Mouse (Mus musculus) forebrain, embryonic 15.5 days (tissue): ENCODE measurements at regions not wholly inside any gene's neighbourhood (a gene's known extent, or its start where the extent isn't known, plus 50 kb on each side); places are given as distances from the start of the nearest gene placed in this dataset.
"Not testable (repeated sequence)": the region's sequence is repeated elsewhere in the genome, so short reads cannot be mapped to it uniquely, and the experiment has no call there.

Experiments
- ATAC-seq: fragments of 200-750 bp; cut with Nextera tagmentation; replicated peaks from 2 replicates; pipeline ENCODE4 v1.8.0; 2017; ENCODE audit warnings: mild to moderate bottlenecking, moderate TSS enrichment, moderate library complexity
- H3K27ac ChIP-seq: fragments of 300-500 bp; sonication (generic); replicated peaks from 2 replicates; pipeline ENCODE4 v1.5.1; 2015; ENCODE audit warnings: mild to moderate bottlenecking, inconsistent platforms
- H3K27me3 ChIP-seq: fragments of 300-500 bp; sonication (generic); 2 replicates; pipeline ENCODE4 v1.6.1; 2015; ENCODE audit warnings: inconsistent platforms
- H3K36me3 ChIP-seq: fragments of 300-500 bp; sonication (generic); 2 replicates; pipeline ENCODE4 v1.6.1; 2015; ENCODE audit warnings: mild to moderate bottlenecking, inconsistent platforms
- H3K4me1 ChIP-seq: fragments of 300-500 bp; sonication (generic); 2 replicates; pipeline ENCODE4 v1.6.1; 2015; ENCODE audit warnings: inconsistent platforms
- H3K4me2 ChIP-seq: fragments of 300-500 bp; sonication (generic); replicated peaks from 2 replicates; pipeline ENCODE4 v1.6.1; 2015; ENCODE audit warnings: mild to moderate bottlenecking, inconsistent platforms
- H3K4me3 ChIP-seq: fragments of 300-500 bp; sonication (generic); 2 replicates; pipeline ENCODE4 v1.5.1; 2015; ENCODE audit warnings: mild to moderate bottlenecking, inconsistent platforms
- H3K9ac ChIP-seq: fragments of 300-500 bp; sonication (generic); replicated peaks from 2 replicates; pipeline ENCODE4 v1.6.1; 2015; ENCODE audit warnings: mild to moderate bottlenecking, inconsistent platforms
- H3K9me3 ChIP-seq: fragments of 300-500 bp; sonication (generic); 2 replicates; pipeline ENCODE4 v1.6.1; 2016; ENCODE audit warnings: inconsistent platforms
- WGBS: fragments of 180-500 bp; shearing (Covaris S2); methylation state at CpG from one replicate; pipeline ENCODE4 v1.1.7; 2015; ENCODE audit warnings: mixed read lengths; 5-methylcytosine and 5-hydroxymethylcytosine counted together

DNA sequence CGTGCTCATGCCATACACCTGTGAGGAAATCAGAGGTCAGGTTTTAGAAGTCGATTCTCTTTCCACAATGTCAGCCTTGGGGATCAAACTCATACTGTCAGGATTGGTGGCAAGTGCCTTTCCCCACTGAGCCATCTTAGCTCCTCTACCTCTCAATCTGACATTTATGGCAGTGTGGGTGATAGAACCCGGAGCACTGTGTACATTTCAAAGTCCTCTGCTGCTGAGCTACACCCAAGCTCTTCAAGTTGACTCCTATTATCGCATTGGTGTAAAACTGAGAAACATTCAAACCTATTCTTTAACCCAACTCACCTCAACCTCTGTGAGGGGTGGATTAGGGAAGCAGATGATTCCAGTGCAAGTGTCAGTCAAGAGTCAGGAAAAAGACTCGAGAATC, 435.9 kb upstream of the Auts2 start:
- Histone ChIP-seq H3K36me3 (no peaks in the 10 kb centered on the region), H3K9ac (no peak overlapping the region), H3K9me3 (no peaks in the 10 kb centered on the region), H3K27ac (no peak overlapping the region), H3K27me3 (no peaks in the 10 kb centered on the region), H3K4me2 (no peak overlapping the region), H3K4me1 (0 out of 2 replicates have a peak, but pooled peaks cover 5% of the 10 kb centered on the region), H3K4me3 (no peak overlapping the region)
- 87% methylated on average over 5 of the region's 5 CpGs for WGBS
- ATAC-seq: no peak

DNA sequence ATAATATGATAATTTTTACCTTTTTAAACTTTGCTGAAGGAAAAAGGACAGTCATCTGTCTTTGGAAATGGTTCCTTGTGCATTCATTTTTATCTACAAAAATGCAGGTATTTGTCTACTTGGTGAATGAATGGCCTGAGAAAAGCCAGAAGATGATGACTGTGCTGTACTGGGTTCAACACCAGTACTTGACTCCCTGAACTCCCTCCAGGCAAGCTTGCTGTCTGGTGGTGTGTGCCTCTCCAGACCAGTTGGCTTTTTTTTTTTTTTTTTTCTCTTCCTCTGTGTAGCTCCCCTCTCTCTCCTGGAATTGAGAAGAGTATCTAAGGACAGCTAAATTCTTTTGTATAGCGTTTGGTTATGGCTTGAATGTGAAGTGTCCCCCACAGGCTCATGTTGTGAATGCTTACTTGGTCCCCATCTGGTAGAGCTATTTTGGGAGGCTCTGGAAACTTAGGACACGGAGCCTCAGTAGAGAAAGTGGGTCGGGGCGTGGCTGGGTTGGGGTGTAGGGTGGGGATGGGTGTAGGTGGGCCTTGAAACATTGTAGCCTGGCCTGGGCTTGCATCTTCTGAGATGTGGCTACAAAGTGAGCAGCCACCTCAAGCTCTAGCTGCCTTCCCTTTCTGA, 432.3 kb upstream of the Auts2 start:
- Histone ChIP-seq H3K27ac (no peak overlapping the region), H3K4me3 (no peak overlapping the region)
- ATAC-seq: no peak

DNA sequence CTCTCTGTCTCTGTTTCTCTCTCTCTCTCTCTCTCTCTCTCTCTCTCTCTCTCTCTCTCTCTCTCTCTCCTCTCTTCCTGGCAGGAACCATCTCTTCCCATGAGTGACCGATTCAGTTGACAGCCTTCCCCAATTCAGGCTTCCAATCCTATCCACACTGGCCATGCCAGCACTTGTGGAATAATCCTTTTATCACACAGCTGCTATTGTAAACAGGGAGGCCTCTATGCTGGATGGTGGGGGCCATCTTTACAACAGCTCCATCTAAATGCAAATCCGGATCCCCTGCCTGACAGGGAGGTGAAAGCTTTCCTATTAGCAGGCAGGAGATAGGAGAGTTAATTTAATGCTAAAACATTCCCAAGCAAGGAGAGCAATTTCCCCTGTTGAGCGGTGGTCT, 431.7 kb upstream of the Auts2 start:
- WGBS: 8% methylated on average over 3 of the region's 3 CpGs
- H3K9ac ChIP-seq: no peak overlapping the region
- no peak for ATAC-seq
- H3K9me3 ChIP-seq: no peaks in the 10 kb centered on the region
- H3K27me3 ChIP-seq: no peaks in the 10 kb centered on the region
- no peak overlapping the region for H3K4me2 ChIP-seq
- H3K27ac ChIP-seq: no peak overlapping the region
- H3K4me3 ChIP-seq: no peak overlapping the region
- H3K36me3 ChIP-seq: no peaks in the 10 kb centered on the region
- peaks cover 11% of the 10 kb centered on the region for H3K4me1 ChIP-seq

More for the DNA sequence above, 432.3 kb upstream of the Auts2 start:
- H3K36me3 ChIP-seq: no peaks in the 10 kb centered on the region
- H3K9me3 ChIP-seq: no peaks in the 10 kb centered on the region
- H3K9ac ChIP-seq: no peak overlapping the region
- peaks cover 11% of the 10 kb centered on the region for H3K4me1 ChIP-seq
- 78% methylated on average over 4 of the region's 4 CpGs for WGBS
- H3K4me2 ChIP-seq: no peak overlapping the region
- no peaks in the 10 kb centered on the region for H3K27me3 ChIP-seq

DNA sequence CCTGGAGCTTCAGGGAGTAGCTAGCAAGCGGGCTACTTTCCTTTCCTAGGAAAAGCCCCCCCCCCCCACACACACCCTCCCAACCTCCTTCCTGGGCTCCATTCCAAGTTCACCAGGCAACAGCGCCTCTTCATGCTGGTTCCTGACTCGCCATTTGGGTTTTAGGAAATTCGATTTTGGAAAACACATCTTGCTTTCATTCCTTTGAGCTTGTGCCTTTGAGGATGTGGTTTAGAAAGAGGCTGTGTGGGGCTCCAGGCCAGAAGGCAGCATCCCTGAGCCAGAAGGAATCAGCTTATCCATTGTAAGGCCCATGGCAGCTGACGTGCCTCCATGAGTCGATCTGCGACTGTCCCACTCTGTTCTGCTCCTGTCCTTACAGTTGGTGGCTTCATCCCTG, 427.9 kb upstream of the Auts2 start:
- ATAC-seq: no peak

DNA sequence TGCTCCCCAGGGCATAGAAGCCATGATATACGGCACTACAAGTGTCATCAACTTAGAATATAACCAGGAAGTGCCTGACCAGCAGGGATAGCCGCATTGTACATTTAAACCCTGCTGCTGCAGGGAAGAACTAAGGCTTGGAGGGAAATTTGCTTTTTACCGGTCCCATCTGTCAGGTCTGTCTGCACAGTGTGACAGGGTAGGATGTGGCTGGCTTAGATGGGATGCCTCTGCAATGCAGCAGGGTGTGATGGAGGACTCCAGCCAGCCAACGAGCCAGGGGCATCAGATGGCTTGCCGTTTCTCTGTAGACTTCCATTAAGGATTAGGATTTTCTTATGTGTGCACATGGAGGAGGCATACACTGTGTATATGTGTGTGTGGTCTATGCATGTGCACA, 426.2 kb upstream of the Auts2 start:
- H3K9me3 ChIP-seq: no peaks in the 10 kb centered on the region
- no peaks in the 10 kb centered on the region for H3K27me3 ChIP-seq
- H3K9ac ChIP-seq: no peak overlapping the region
- whole genome bisulfite sequencing: 64% methylated on average over 5 of the region's 5 CpGs
- no peaks in the 10 kb centered on the region for H3K36me3 ChIP-seq
- no peak for ATAC-seq
- no peak overlapping the region for H3K27ac ChIP-seq
- H3K4me2 ChIP-seq: no peak overlapping the region
- peaks cover 9% of the 10 kb centered on the region for H3K4me1 ChIP-seq
- H3K4me3 ChIP-seq: no peak overlapping the region

More for the DNA sequence above, 427.9 kb upstream of the Auts2 start:
- WGBS: 41% methylated on average over 7 of the region's 7 CpGs
- Histone ChIP-seq H3K36me3 (no peaks in the 10 kb centered on the region), H3K9me3 (no peaks in the 10 kb centered on the region), H3K9ac (no peak overlapping the region), H3K4me2 (no peak overlapping the region), H3K27me3 (no peaks in the 10 kb centered on the region), H3K4me1 (peaks cover 14% of the 10 kb centered on the region), H3K27ac (peak overlapping the region; percentile 32; the same call in 1 of the 2 replicates), H3K4me3 (no peak overlapping the region)

DNA sequence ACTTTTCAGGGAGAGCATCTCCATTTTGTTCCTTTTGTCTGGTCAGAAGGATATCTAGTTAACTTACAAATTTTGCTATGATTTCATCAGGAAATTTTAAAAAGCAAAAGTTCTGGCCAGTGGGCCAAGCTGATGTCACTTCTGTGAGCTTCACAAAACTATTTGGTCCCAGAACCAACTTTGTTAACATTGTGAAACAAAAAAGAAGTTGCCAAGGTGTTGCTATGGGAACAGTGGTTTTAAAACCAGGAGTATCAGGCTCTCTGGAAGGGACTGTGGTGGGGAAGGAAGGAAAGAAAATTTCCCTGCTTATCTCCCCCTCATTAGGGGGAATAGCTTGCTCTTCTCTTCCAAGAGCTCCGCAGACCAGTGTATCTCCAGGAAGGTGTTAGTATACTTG, 416.8 kb upstream of the Auts2 start:
- H3K4me2 ChIP-seq: no peak overlapping the region
- H3K9ac ChIP-seq: no peak overlapping the region
- no peak overlapping the region for H3K4me3 ChIP-seq
- ATAC-seq: no peak
- 74% methylated on average over 1 of the region's 1 CpGs for WGBS
- H3K27me3 ChIP-seq: no peaks in the 10 kb centered on the region
- H3K4me1 ChIP-seq: no peaks in the 10 kb centered on the region
- H3K36me3 ChIP-seq: no peaks in the 10 kb centered on the region
- no peak overlapping the region for H3K27ac ChIP-seq
- H3K9me3 ChIP-seq: no peaks in the 10 kb centered on the region

DNA sequence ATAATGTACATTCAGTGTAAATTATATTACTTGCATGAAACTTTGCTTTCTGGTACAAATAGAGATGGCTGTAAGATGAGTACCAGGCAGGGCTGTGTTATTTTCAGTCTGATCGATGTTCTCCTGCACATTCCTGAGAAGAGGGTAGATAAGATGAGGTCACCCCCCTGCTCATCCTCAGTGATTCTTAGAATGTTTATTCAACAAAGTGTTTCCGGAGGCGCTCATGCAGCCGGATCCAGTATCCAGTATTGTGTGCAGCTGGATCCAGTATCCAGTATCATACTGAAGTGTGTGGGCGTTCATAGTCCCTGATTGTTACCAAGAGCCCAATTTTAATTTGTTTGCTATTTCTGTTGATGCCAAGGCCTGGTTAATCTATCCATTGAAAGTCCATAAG, 413.0 kb upstream of the Auts2 start:
- no peak overlapping the region for H3K4me2 ChIP-seq
- no peak overlapping the region for H3K27ac ChIP-seq
- 70% methylated on average over 5 of the region's 5 CpGs for WGBS
- no peak overlapping the region for H3K4me3 ChIP-seq
- no peaks in the 10 kb centered on the region for H3K4me1 ChIP-seq
- H3K9me3 ChIP-seq: no peaks in the 10 kb centered on the region
- no peaks in the 10 kb centered on the region for H3K27me3 ChIP-seq
- no peak for ATAC-seq
- no peak overlapping the region for H3K9ac ChIP-seq
- no peaks in the 10 kb centered on the region for H3K36me3 ChIP-seq

DNA sequence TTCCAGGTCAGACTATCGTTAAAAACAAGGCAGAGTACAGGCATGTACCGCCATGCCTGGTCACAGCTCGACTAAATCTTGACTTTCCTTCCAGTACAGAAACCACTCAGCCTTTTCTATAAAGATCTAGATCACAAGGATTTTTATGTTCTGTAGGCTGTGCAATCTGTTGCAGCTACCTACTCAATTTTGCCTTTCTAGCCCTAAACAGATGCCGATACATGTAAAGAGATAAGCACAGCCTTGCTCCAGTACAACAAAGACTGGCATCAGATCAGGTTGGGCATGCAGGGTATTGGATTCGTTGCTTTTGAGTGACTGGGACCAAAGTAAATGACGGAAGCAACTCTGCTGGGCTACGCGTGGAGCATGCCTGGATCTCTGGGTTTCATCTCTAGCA, 411.9 kb upstream of the Auts2 start:
- H3K27me3 ChIP-seq: no peaks in the 10 kb centered on the region
- H3K4me2 ChIP-seq: no peak overlapping the region
- no peaks in the 10 kb centered on the region for H3K9me3 ChIP-seq
- WGBS: 89% methylated on average over 8 of the region's 8 CpGs
- H3K4me3 ChIP-seq: no peak overlapping the region
- no peaks in the 10 kb centered on the region for H3K4me1 ChIP-seq
- no peaks in the 10 kb centered on the region for H3K36me3 ChIP-seq
- H3K27ac ChIP-seq: no peak overlapping the region
- no peak for ATAC-seq
- H3K9ac ChIP-seq: no peak overlapping the region

DNA sequence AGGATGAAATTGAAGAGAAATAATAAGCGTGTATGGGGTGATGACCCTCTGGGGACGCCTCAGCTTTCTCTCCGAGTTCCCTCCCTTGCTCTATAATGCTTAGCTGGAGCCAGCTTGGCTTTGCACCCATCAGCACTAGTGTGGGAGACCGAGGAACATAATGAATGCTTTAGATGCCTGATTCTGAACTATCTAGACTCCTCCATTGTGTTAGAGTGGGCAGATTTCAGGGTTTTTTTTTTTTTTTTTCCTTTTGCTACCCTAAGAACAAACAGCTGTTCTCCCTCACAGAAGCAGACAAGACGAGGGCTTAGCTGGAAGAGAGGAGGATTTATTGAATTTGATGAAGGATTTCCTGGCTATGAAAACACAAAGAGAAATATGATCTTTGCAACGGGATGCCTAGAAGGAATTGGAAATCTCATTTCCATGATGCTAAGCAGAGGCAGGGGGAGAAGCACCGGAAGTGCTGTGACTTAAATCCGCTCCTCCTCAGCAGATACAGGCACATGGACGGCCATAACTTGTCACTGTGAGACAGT, 390.4 kb upstream of the Auts2 start:
- no peak overlapping the region for H3K4me3 ChIP-seq
- no peak overlapping the region for H3K9ac ChIP-seq
- ATAC-seq: no peak
- no peaks in the 10 kb centered on the region for H3K4me1 ChIP-seq
- WGBS: 68% methylated on average over 9 of the region's 9 CpGs
- no peak overlapping the region for H3K27ac ChIP-seq
- no peak overlapping the region for H3K4me2 ChIP-seq
- no peaks in the 10 kb centered on the region for H3K27me3 ChIP-seq
- H3K9me3 ChIP-seq: no peaks in the 10 kb centered on the region
- H3K36me3 ChIP-seq: no peaks in the 10 kb centered on the region

DNA sequence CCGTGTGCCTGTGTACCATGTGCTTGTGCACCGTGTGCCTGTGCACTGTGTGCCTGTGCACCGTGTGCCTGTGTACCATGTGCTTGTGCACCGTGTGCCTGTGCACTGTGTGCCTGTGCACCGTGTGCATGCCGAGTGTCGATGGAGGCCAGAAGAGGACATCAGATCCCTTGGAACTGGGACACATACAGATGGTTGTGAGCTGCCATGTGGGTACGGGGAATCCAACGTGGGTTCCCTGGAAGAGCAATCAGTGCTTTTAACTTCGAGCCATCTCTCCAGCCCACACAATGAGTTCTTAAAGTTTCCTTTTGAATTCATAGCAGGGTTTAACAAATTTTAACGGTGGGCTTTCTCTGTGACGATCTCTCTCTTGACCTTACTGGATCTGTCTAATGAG, 386.8 kb upstream of the Auts2 start:
- not testable (repeated sequence) for H3K27me3 ChIP-seq, H3K9ac ChIP-seq, H3K4me3 ChIP-seq, ATAC-seq, H3K9me3 ChIP-seq, H3K4me1 ChIP-seq, H3K4me2 ChIP-seq, H3K27ac ChIP-seq, H3K36me3 ChIP-seq
- 87% methylated on average over 12 of the region's 12 CpGs for WGBS

DNA sequence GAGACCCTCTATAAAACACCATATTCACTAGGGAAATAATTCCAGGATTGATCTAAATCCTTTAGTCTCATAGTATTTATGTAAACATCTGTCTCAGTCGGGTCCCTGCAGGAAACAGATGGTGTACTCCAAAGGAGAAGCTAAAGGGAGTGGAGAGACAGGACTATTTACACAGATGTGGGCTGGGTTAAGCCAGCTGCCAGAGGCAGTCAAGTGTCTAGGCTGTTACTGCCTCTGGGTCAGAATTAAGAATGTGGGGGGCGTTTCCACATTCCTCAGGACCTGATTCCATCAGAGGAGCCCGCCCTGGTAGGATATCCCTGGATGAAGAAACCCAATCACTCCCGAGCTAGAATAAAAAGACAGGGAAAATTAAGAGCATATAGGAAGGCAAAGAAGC, 380.2 kb upstream of the Auts2 start:
- H3K9ac ChIP-seq: no peak overlapping the region
- 53% methylated on average over 4 of the region's 4 CpGs for WGBS
- H3K4me2 ChIP-seq: no peak overlapping the region
- peaks cover 8% of the 10 kb centered on the region for H3K9me3 ChIP-seq
- no peaks in the 10 kb centered on the region for H3K36me3 ChIP-seq
- no peak overlapping the region for H3K4me3 ChIP-seq
- no peak for ATAC-seq
- H3K27me3 ChIP-seq: no peaks in the 10 kb centered on the region
- no peak overlapping the region for H3K27ac ChIP-seq
- H3K4me1 ChIP-seq: no peaks in the 10 kb centered on the region

DNA sequence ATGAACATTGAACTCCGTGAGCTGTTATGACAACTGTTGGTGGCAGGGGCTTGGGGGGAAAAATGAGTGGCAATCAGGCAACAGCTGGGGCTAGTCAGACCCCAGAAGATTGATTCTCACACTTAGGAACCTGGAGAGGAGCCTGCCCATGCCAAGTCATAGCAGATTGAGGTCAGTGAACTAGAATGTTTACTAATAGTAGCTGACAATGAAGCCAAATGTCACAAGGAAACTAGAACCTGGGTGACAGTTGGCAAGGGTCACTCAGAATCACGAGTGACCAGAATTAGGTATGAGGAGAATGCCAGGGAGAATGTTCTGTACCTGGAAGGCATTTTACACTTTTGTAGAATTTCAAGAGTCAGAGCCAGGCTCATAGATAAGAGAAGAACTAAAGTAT, 365.9 kb upstream of the Auts2 start:
- no peak overlapping the region for H3K27ac ChIP-seq
- no peak overlapping the region for H3K9ac ChIP-seq
- H3K4me2 ChIP-seq: no peak overlapping the region
- H3K36me3 ChIP-seq: no peaks in the 10 kb centered on the region
- no peaks in the 10 kb centered on the region for H3K9me3 ChIP-seq
- H3K27me3 ChIP-seq: no peaks in the 10 kb centered on the region
- WGBS: 76% methylated on average over 2 of the region's 2 CpGs
- H3K4me3 ChIP-seq: no peak overlapping the region
- no peaks in the 10 kb centered on the region; the same call in 1 of the 2 replicates for H3K4me1 ChIP-seq
- ATAC-seq: no peak

DNA sequence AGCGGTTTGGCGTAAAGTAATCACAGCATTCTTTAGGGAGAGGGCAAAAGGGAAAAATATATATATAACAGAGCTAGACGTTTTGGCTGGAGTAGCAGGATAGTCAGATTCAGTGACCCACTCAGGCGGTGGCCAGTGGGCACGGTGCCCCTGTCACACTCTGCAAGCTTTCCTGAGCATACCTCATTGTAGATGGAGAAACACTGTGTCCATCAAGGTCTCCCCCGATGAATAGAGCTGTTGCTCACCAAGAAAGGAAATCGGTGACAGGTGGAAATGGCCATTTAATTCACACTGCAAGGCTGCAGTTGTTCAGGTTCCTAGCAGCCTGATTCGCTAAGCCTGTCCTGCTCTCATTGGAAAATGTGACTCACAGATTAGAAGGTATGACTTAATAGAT, 365.1 kb upstream of the Auts2 start:
- Histone ChIP-seq H3K27ac (no peak overlapping the region), H3K4me3 (no peak overlapping the region), H3K27me3 (no peaks in the 10 kb centered on the region), H3K36me3 (no peaks in the 10 kb centered on the region), H3K9me3 (no peaks in the 10 kb centered on the region), H3K4me1 (no peaks in the 10 kb centered on the region; the same call in 1 of the 2 replicates), H3K4me2 (no peak overlapping the region), H3K9ac (no peak overlapping the region)
- WGBS: 68% methylated on average over 8 of the region's 8 CpGs
- ATAC-seq: no peak
